Mouse (Mus musculus) embryonic fibroblast, embryonic 13.5 days (primary cell): Measurements from ENCODE around the gene Pcx. TPM values are rescaled to one million over a fixed set of nuclear protein-coding genes. Genes with fewer than 3 reads are reported as not detected.
A peak's percentile ranks its signal among the peaks of the same experiment; 100 is the strongest.

ENCODE experiments used
- H3K27ac ChIP-seq: 2 replicates; pipeline ENCODE4 v1.5.1; 2012; ENCODE audit warnings: low read length, control low read depth, inconsistent platforms; ENCODE audit not compliant: insufficient read depth
- H3K4me1 ChIP-seq: 2 replicates; pipeline ENCODE4 v1.6.1; 2011; ENCODE audit warnings: low read length; ENCODE audit not compliant: control insufficient read depth, insufficient read depth
- H3K4me3 ChIP-seq: 2 replicates; pipeline ENCODE4 v1.5.1; 2011; ENCODE audit warnings: mild to moderate bottlenecking, control low read depth, low read length; ENCODE audit not compliant: insufficient read depth
- CTCF ChIP-seq: IDR thresholded peaks from 2 replicates; pipeline ENCODE4 v1.5.1; 2011; ENCODE audit warnings: mild to moderate bottlenecking, control low read depth, low read length, moderate library complexity, borderline replicate concordance; ENCODE audit not compliant: insufficient read depth
- POLR2A ChIP-seq: IDR thresholded peaks from 2 replicates; pipeline ENCODE4 v1.6.1; 2011; ENCODE audit warnings: low read depth, mild to moderate bottlenecking, control low read depth, low read length, moderate library complexity
- polyA plus RNA-seq: library from polyadenylated mRNA; stranded (reverse); fragments of >200 nt; gene quantifications from 2 replicates; pipeline ENCODE4 v1.2.4, GENCODE M21; 2011; ENCODE audit warnings: low read depth; ENCODE audit not compliant: missing spikeins, insufficient read length

Gene Pcx
- polyA plus RNA-seq, 1 experiment, result 16.4 TPM

- TF ChIP-seq CTCF, result no peak
- TF ChIP-seq POLR2A, result no peak
- Histone ChIP-seq H3K4me1 (no peaks in the 10 kb centered on the region), H3K4me3 (no peak overlapping the region), H3K27ac (no peak overlapping the region)
Observed at GRCm38 (mm10) chr19:4602459-4602858, 92.2 kb downstream of the Pcx start.

- H3K4me1 ChIP-seq, result no peaks in the 10 kb centered on the region
- TF ChIP-seq POLR2A (no peak), CTCF (peak; percentile 54; the same call in 1 of the 2 replicates)
- no peak overlapping the region for H3K4me3 ChIP-seq
- no peak overlapping the region for H3K27ac ChIP-seq
Observed at GRCm38 (mm10) chr19:4603801-4604723, 93.8 kb downstream of the Pcx start.

- Histone ChIP-seq H3K4me3 (no peak overlapping the region), H3K4me1 (no peaks in the 10 kb centered on the region), H3K27ac (no peak overlapping the region)
- TF ChIP-seq POLR2A, result no peak
- TF ChIP-seq CTCF, result no peak
Observed at GRCm38 (mm10) chr19:4605654-4606053, 95.4 kb downstream of the Pcx start.

- Histone ChIP-seq H3K4me1 (no peaks in the 10 kb centered on the region), H3K27ac (no peak overlapping the region), H3K4me3 (no peak overlapping the region)
- TF ChIP-seq POLR2A (no peak), CTCF (no peak)
Observed at GRCm38 (mm10) chr19:4607406-4607805, 97.1 kb downstream of the Pcx start.

GRCm38 (mm10) chr19:4608511-4608910 is 98.2 kb downstream of the Pcx start:
- Histone ChIP-seq H3K4me3 (no peak overlapping the region), H3K4me1 (no peaks in the 10 kb centered on the region), H3K27ac (no peak overlapping the region)
- TF ChIP-seq CTCF (no peak), POLR2A (no peak)

- no peak overlapping the region for H3K27ac ChIP-seq
- no peak overlapping the region for H3K4me3 ChIP-seq
- no peaks in the 10 kb centered on the region for H3K4me1 ChIP-seq
- TF ChIP-seq POLR2A, result no peak
- no peak for TF ChIP-seq CTCF
Observed at GRCm38 (mm10) chr19:4610109-4610508, 99.8 kb downstream of the Pcx start.

GRCm38 (mm10) chr19:4612181-4612961 is 102.1 kb downstream of the Pcx start:
- H3K4me3 ChIP-seq, result no peak overlapping the region
- H3K27ac ChIP-seq, result no peak overlapping the region
- TF ChIP-seq POLR2A (no peak), CTCF (no peak)
- no peaks in the 10 kb centered on the region for H3K4me1 ChIP-seq

- Histone ChIP-seq H3K4me3 (peak overlapping the region; percentile 65), H3K4me1 (no peaks in the 10 kb centered on the region), H3K27ac (no peak overlapping the region)
- TF ChIP-seq POLR2A, result no peak
- TF ChIP-seq CTCF, result no peak
Observed at GRCm38 (mm10) chr19:4613464-4614304, 103.4 kb downstream of the Pcx start.
